Mouse (Mus musculus): ENCODE results near the gene Pklr. TPM values are rescaled to one million over a fixed set of nuclear protein-coding genes. Genes with fewer than 3 reads are reported as not detected.
A peak's percentile ranks its signal among the peaks of the same experiment; 100 is the strongest.

The Pklr gene
- polyA plus RNA-seq, 1 experiment from 2014 or later: 0.30 TPM

GRCm38 (mm10) chr3:89101812-89102494 lies 34.0 kb upstream of the Pklr start, which contains the start of gene Fdps:
Fdps (minus strand) TSS chr3:89101959.
- ATAC-seq (ENCODE audit: low FRiP score): peak; percentile 99
- WGBS: under 1% methylated on average over 26 of the region's 26 CpGs
- Histone ChIP-seq H3K9me3 (no peaks in the 10 kb centered on the region), H3K27me3 (no peaks in the 10 kb centered on the region), H3K4me3 (peak within 1 kb of the TSS; percentile 71), H3K9ac (peak within 1 kb of the TSS; percentile 86), H3K27ac (peak within 1 kb of the TSS; percentile 81), H3K4me2 (peak within 1 kb of the TSS; percentile 88), H3K4me1 (replicated peaks) (peaks cover 33% of the 10 kb centered on the region), H3K36me3 (peaks cover 28% of the 10 kb centered on the region)

DNA sequence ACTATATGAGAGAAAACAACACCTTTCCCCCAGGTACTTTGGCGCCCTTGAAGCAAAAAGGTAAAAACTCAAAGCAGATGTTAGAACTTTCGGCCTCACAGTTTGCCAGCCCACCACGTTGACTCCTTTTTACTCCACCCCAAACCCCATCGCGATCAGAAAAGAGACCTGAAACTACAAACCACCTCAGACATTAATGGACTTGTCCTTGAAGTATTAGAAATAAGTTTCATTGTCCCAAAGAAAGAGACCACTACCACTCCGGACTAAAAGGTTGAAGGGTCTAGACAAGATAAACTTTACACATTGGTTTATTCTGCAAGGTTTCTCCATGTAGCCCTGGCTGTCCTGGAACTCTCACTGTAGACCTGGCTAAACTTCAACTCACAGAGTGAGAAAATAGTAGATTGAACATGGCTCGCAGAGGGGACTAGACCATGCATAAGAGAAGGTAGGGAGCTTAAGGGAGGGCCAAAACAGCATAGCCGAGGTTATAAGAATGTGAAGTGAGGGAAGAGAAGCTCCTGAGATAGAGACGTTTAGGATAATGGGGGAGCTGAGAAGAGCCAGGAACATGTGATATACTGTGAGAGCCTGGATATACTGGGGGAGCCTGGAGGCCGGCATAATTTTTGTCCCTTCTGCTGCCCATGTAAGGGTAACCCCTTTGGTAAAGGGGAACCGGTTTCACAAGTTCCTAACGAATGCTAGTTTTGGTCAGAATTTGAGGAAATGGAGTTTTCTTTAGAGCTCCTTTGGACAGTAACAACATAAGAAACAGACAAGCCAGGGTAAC lies 33.2 kb upstream of the Pklr start:
- Histone ChIP-seq H3K4me2 (peak overlapping the region; percentile 55), H3K27me3 (no peaks in the 10 kb centered on the region), H3K4me1 (replicated peaks) (peaks cover 33% of the 10 kb centered on the region), H3K27ac (peak overlapping the region; percentile 81), H3K9ac (peak overlapping the region; percentile 30; the same call in 1 of the 2 replicates), H3K9me3 (no peaks in the 10 kb centered on the region), H3K4me3 (peak overlapping the region; percentile 71), H3K36me3 (peaks cover 22% of the 10 kb centered on the region)
- ATAC-seq (ENCODE audit: low FRiP score): no peak
- 67% methylated on average over 12 of the region's 12 CpGs for WGBS

DNA sequence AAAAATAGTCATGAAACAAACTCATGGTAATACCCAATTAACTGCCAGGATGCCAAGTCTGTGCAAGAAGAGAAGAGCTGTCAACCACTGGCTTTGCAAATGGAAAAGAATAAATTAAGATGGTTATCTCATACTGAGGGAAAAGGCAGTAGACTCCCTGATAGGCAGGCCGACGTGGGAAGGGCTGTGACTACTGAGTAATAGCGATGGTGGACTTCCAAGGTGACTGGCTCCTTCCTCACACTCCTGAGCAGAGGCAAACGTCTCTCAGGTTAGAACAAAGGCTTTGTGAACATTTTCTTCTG lies 32.7 kb upstream of the Pklr start:
- ATAC-seq (ENCODE audit: low FRiP score): no peak
- H3K4me3 ChIP-seq: no peak overlapping the region
- no peak overlapping the region for H3K27ac ChIP-seq
- no peaks in the 10 kb centered on the region for H3K27me3 ChIP-seq
- no peak overlapping the region for H3K4me2 ChIP-seq
- H3K9ac ChIP-seq: no peak overlapping the region
- peaks cover 17% of the 10 kb centered on the region for H3K36me3 ChIP-seq
- H3K4me1 ChIP-seq (replicated peaks): peaks cover 31% of the 10 kb centered on the region
- H3K9me3 ChIP-seq: no peaks in the 10 kb centered on the region
- WGBS: 83% methylated on average over 4 of the region's 4 CpGs

GRCm38 (mm10) chr3:89106881-89107280 lies 29.1 kb upstream of the Pklr start:
- H3K4me1 ChIP-seq (replicated peaks): peaks cover 6% of the 10 kb centered on the region
- no peak overlapping the region for H3K4me2 ChIP-seq
- no peak overlapping the region for H3K27ac ChIP-seq
- H3K4me3 ChIP-seq: no peak overlapping the region
- H3K9me3 ChIP-seq: no peaks in the 10 kb centered on the region
- H3K9ac ChIP-seq: no peak overlapping the region
- no peaks in the 10 kb centered on the region for H3K27me3 ChIP-seq
- no peak for ATAC-seq (ENCODE audit: low FRiP score)
- no peaks in the 10 kb centered on the region for H3K36me3 ChIP-seq

DNA sequence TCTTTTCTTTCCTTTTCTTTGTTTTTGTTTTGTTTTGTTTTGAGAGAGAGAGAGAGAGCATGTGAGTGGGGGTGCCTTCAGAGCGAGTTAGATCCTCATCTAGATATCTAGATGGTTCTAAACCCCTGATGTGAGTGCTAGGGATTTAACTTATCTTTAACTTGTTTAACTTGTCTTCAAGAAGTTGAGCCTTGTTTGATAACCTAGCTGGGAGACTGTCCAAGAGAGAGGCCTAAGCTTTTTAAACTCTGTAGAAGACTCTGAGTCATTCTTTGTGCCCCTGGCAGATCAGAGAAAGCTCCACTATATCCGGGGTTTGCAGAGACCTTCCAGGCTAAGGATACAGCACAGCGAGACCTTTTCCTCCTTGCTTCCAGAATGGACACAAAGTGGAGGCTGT lies 28.4 kb upstream of the Pklr start:
- ATAC-seq (ENCODE audit: low FRiP score): no peak
- peaks cover 2% of the 10 kb centered on the region; the same call in 1 of the 2 replicates for H3K4me1 ChIP-seq (replicated peaks)
- no peaks in the 10 kb centered on the region for H3K27me3 ChIP-seq
- H3K36me3 ChIP-seq: no peaks in the 10 kb centered on the region
- H3K4me3 ChIP-seq: no peak overlapping the region
- H3K9ac ChIP-seq: no peak overlapping the region
- no peak overlapping the region for H3K4me2 ChIP-seq
- no peaks in the 10 kb centered on the region for H3K9me3 ChIP-seq
- no peak overlapping the region for H3K27ac ChIP-seq
- 73% methylated on average over 3 of the region's 3 CpGs for WGBS

- H3K4me2 ChIP-seq: no peak overlapping the region
- H3K4me3 ChIP-seq: no peak overlapping the region
- no peak for ATAC-seq (ENCODE audit: low FRiP score)
- no peak overlapping the region for H3K9ac ChIP-seq
- H3K27ac ChIP-seq: no peak overlapping the region
- H3K27me3 ChIP-seq: no peaks in the 10 kb centered on the region
- H3K4me1 ChIP-seq (replicated peaks): no peaks in the 10 kb centered on the region
- WGBS: 76% methylated on average over 1 of the region's 1 CpGs
- H3K36me3 ChIP-seq: no peaks in the 10 kb centered on the region
- no peaks in the 10 kb centered on the region for H3K9me3 ChIP-seq
Observed at GRCm38 (mm10) chr3:89108146-89108545, 27.8 kb upstream of the Pklr start.

- 89% methylated on average over 4 of the region's 4 CpGs for WGBS
- H3K4me3 ChIP-seq: no peak overlapping the region
- no peaks in the 10 kb centered on the region for H3K27me3 ChIP-seq
- H3K4me1 ChIP-seq (replicated peaks): no peaks in the 10 kb centered on the region
- ATAC-seq (ENCODE audit: low FRiP score): no peak
- no peak overlapping the region for H3K27ac ChIP-seq
- H3K9ac ChIP-seq: no peak overlapping the region
- no peak overlapping the region for H3K4me2 ChIP-seq
- no peaks in the 10 kb centered on the region for H3K36me3 ChIP-seq
- H3K9me3 ChIP-seq: no peaks in the 10 kb centered on the region
Observed at GRCm38 (mm10) chr3:89113058-89113457, 22.9 kb upstream of the Pklr start.

- Histone ChIP-seq H3K9ac (no peak overlapping the region), H3K27me3 (no peaks in the 10 kb centered on the region), H3K9me3 (no peaks in the 10 kb centered on the region), H3K4me3 (no peak overlapping the region), H3K4me1 (replicated peaks) (no peaks in the 10 kb centered on the region), H3K36me3 (no peaks in the 10 kb centered on the region), H3K27ac (no peak overlapping the region), H3K4me2 (no peak overlapping the region)
- no peak for ATAC-seq (ENCODE audit: low FRiP score)
- 0% methylated on average over 2 of the region's 2 CpGs for WGBS
Observed at GRCm38 (mm10) chr3:89115522-89115921, 20.4 kb upstream of the Pklr start.

DNA sequence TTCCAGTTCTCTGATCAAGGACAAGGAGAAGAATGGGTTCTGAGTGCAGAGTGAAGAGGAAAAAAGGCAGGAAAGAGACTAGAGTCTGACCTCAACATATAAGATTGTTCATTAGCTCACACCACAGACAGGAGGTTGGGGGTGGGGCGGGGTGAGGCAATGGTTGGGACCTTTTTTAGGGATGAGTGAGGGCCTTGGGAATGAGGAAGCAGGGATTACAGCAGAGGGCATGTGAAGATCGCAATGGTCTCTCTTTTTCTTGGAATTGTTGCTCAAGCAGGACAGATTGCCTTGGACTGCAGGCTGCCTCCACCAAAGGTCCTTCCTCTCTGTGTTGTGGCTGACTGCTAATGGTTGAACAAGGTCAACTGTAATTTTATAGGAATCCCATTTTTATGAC lies 12.6 kb upstream of the Pklr start:
- Histone ChIP-seq H3K4me2 (no peak overlapping the region), H3K36me3 (no peaks in the 10 kb centered on the region), H3K27ac (no peak overlapping the region), H3K4me3 (no peak overlapping the region), H3K4me1 (replicated peaks) (no peaks in the 10 kb centered on the region), H3K9me3 (no peaks in the 10 kb centered on the region), H3K9ac (no peak overlapping the region), H3K27me3 (no peaks in the 10 kb centered on the region)
- ATAC-seq (ENCODE audit: low FRiP score): no peak
- WGBS: 83% methylated on average over 2 of the region's 2 CpGs

DNA sequence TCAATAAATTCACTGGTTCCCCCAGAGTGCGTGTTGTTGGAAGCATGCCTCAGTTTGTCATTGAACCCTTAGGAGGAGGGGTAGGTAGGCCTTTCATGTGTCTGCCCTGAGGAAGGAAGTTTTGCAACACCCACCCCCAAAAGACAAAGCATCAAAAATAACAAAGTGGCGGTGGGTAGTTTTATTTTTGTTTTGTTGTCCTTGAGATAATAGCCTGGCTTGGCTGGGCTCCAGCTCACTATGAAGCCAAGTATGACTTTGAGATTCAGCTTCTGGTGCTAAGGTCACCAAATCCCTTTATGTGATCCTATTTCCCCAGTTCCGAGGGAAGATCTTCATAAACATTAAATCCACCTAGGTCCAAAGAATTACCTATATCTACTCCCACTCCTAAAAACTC lies 11.7 kb upstream of the Pklr start:
- 87% methylated on average over 3 of the region's 3 CpGs for WGBS
- no peak overlapping the region for H3K4me2 ChIP-seq
- no peak overlapping the region for H3K27ac ChIP-seq
- no peaks in the 10 kb centered on the region for H3K27me3 ChIP-seq
- no peak for ATAC-seq (ENCODE audit: low FRiP score)
- H3K4me1 ChIP-seq (replicated peaks): no peaks in the 10 kb centered on the region
- no peak overlapping the region for H3K4me3 ChIP-seq
- no peaks in the 10 kb centered on the region for H3K9me3 ChIP-seq
- H3K36me3 ChIP-seq: no peaks in the 10 kb centered on the region
- no peak overlapping the region for H3K9ac ChIP-seq

DNA sequence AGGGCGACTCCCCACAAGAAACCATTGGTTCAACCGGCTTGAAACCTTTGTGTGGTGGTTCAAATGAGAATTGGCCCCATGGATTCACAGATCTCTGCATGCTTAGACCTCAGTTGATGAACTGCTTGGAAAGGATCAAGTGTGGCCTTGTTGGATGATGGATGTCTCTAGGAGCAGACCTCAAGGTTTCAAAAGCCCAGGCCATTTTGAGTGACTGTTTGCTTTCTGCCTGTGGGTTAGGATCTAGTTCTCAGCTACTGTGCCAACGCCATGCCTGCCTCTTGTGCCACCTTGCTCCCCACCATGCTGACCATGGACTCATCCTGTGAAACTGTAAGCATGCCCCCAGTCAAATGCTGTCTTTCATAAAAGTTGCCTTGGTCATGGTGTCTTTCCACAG lies 10.0 kb upstream of the Pklr start:
- no peak overlapping the region for H3K4me3 ChIP-seq
- no peak for ATAC-seq (ENCODE audit: low FRiP score)
- H3K27me3 ChIP-seq: no peaks in the 10 kb centered on the region
- no peak overlapping the region for H3K9ac ChIP-seq
- no peak overlapping the region for H3K27ac ChIP-seq
- H3K4me1 ChIP-seq (replicated peaks): no peaks in the 10 kb centered on the region
- H3K4me2 ChIP-seq: no peak overlapping the region
- H3K9me3 ChIP-seq: no peaks in the 10 kb centered on the region
- WGBS: 92% methylated on average over 3 of the region's 3 CpGs
- H3K36me3 ChIP-seq: no peaks in the 10 kb centered on the region

- no peak overlapping the region for H3K9ac ChIP-seq
- no peak overlapping the region for H3K27ac ChIP-seq
- no peaks in the 10 kb centered on the region for H3K36me3 ChIP-seq
- peaks cover 6% of the 10 kb centered on the region; the same call in 1 of the 2 replicates for H3K27me3 ChIP-seq
- no peaks in the 10 kb centered on the region for H3K9me3 ChIP-seq
- ATAC-seq (ENCODE audit: low FRiP score): no peak
- 90% methylated on average over 3 of the region's 3 CpGs for WGBS
- no peak overlapping the region for H3K4me2 ChIP-seq
- peaks cover 7% of the 10 kb centered on the region for H3K4me1 ChIP-seq (replicated peaks)
- H3K4me3 ChIP-seq: no peak overlapping the region
Observed at GRCm38 (mm10) chr3:89129908-89130307, 6.0 kb upstream of the Pklr start.

DNA sequence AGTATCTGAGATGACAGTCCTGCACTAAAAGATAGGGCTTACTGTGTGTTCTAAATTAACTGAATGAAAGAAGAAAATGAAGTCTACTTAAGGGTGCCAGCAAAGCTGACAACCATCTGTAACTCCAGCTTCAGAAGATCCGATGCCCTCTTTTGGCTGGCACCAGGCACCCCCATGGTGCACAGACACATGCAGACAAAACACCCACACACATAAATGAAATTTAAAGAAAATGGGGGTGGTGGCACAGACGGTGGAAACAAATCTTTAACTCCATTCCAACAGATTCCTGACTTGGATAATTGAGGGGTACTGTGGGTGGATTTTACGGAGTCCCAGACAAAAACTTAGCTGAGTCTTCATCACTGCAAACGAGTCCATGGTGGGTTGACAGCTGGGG lies 4.1 kb upstream of the Pklr start:
- peak overlapping the region; percentile 72; the same call in 1 of the 2 replicates for H3K9ac ChIP-seq
- H3K9me3 ChIP-seq: no peaks in the 10 kb centered on the region
- no peaks in the 10 kb centered on the region for H3K36me3 ChIP-seq
- peaks cover 7% of the 10 kb centered on the region for H3K4me1 ChIP-seq (replicated peaks)
- 42% methylated on average over 4 of the region's 4 CpGs for WGBS
- peak overlapping the region; percentile 37; the same call in 1 of the 2 replicates for H3K4me3 ChIP-seq
- H3K4me2 ChIP-seq: peak overlapping the region; percentile 63
- ATAC-seq (ENCODE audit: low FRiP score): no peak
- peaks cover 13% of the 10 kb centered on the region; the same call in 1 of the 2 replicates for H3K27me3 ChIP-seq
- H3K27ac ChIP-seq: no peak overlapping the region
